Mouse (Mus musculus) myocyte (in vitro differentiated cells): ENCODE data around the gene Serpinc1.

ENCODE experiments used
- CEBPB ChIP-seq: IDR thresholded peaks from 2 replicates; pipeline ENCODE4 v1.6.1; 2011; ENCODE audit warnings: mild to moderate bottlenecking, moderate library complexity; ENCODE audit not compliant: poor library complexity, insufficient read depth, severe bottlenecking
- E2F4 ChIP-seq: IDR thresholded peaks from one replicate; pipeline ENCODE4 v1.6.1; 2011; ENCODE audit warnings: mild to moderate bottlenecking, control low read depth, moderate library complexity; ENCODE audit not compliant: insufficient read depth
- MAX ChIP-seq: IDR thresholded peaks from one replicate; pipeline ENCODE4 v1.6.1; 2011; ENCODE audit warnings: low read depth, mild to moderate bottlenecking, control low read depth
- MYOD1 ChIP-seq, 3 experiments: IDR thresholded peaks; one replicate each; pipeline ENCODE4 v1.6.1; 2011; ENCODE audit warnings: control low read depth in 2 of 3, low read depth in 2 of 3, mild to moderate bottlenecking in 2 of 3, moderate library complexity in 1 of 3; ENCODE audit not compliant: insufficient read length in 2 of 3, control insufficient read depth in 1 of 3
- MYOG ChIP-seq, 3 experiments: IDR thresholded peaks; one replicate each; pipeline ENCODE4 v1.6.1; 2011; ENCODE audit warnings: control low read depth in 2 of 3, low read depth in 2 of 3, mild to moderate bottlenecking in 2 of 3; ENCODE audit not compliant: insufficient read length in 2 of 3, control insufficient read depth in 1 of 3, insufficient read depth in 1 of 3
- POLR2A ChIP-seq: IDR thresholded peaks from one replicate; pipeline ENCODE4 v1.6.1; 2011; ENCODE audit warnings: low read depth, mild to moderate bottlenecking, control low read depth, moderate library complexity; ENCODE audit not compliant: insufficient read length
- POLR2AphosphoS2 ChIP-seq: IDR thresholded peaks from one replicate; pipeline ENCODE4 v1.6.1; 2011; ENCODE audit warnings: low read depth, control low read depth; ENCODE audit not compliant: insufficient read length
- REST ChIP-seq: IDR thresholded peaks from one replicate; pipeline ENCODE4 v1.6.1; 2011; ENCODE audit warnings: mild to moderate bottlenecking, control low read depth, moderate library complexity; ENCODE audit not compliant: insufficient read depth, insufficient read length
- SRF ChIP-seq: IDR thresholded peaks from one replicate; pipeline ENCODE4 v1.6.1; 2011; ENCODE audit warnings: low read depth; ENCODE audit not compliant: control insufficient read depth, insufficient read length
- TCF12 ChIP-seq: IDR thresholded peaks from one replicate; pipeline ENCODE4 v1.6.1; 2011; ENCODE audit warnings: mild to moderate bottlenecking, control low read depth; ENCODE audit not compliant: poor library complexity, insufficient read depth, severe bottlenecking
- TCF3 ChIP-seq: IDR thresholded peaks from one replicate; pipeline ENCODE4 v1.6.1; 2011; ENCODE audit warnings: low read depth, control low read depth; ENCODE audit not compliant: insufficient read length
- USF1 ChIP-seq: IDR thresholded peaks from one replicate; pipeline ENCODE4 v1.6.1; 2011; ENCODE audit warnings: low read depth, mild to moderate bottlenecking, control low read depth, moderate library complexity

- TF ChIP-seq TCF12 (no peak), POLR2A (no peak), CEBPB (no peak), USF1 (no peak), MYOG (IDR thresholded peaks at IDR 0.05; ENCODE audit: control insufficient read depth in 1 of 3, insufficient read depth in 1 of 3, insufficient read length in 2 of 3, low read depth in 2 of 3) (no peak), E2F4 (no peak), POLR2AphosphoS2 (no peak), MAX (no peak), MYOD1 (IDR thresholded peaks at IDR 0.05; ENCODE audit: control insufficient read depth in 1 of 3, insufficient read length in 2 of 3, low read depth in 2 of 3) (no peak), SRF (no peak), REST (no peak), TCF3 (no peak)
These were observed 27.1 kb downstream of the Serpinc1 start for GRCm38 (mm10) chr1:161005526-161005925.
